Mouse (Mus musculus): ENCODE measurements around the gene Col19a1.
A peak's percentile ranks its signal among the peaks of the same experiment; 100 is the strongest.

Gene Col19a1

GRCm38 (mm10) chr1:24458015-24458414 is 129.3 kb downstream of the Col19a1 start:
- DNase-seq = no peak

DNA sequence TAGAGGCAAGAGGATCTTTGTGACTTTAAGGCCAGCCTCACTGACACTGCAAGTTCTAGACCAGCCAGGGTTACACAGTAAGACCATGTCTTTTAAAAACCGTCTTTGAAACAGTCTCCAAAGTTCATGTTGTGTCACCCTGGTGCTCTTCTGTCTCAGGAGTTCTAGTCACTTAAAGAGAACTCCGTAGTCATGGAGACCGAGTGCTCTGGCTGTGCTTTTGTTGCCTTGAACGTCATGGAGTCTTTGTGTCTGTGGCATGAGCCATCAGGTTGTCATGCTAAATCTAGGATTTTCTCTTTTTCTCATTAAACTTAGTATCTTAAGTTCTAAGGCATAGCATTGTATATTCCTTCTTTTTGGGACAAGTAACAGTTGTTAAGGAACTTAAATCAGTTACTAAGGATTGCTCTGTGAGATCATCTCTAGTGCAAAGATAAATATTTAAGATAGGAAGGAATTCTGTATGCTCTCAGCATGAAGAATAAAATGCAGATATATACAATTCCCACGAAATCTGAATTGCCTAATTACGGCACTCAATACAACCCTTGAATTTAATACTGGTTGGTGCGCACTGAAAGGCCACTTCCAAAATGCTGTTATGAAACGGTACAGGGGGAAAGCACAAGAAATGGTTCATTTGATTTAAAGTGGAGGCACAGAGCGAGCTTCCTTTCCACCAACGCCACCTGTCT is 134.6 kb downstream of the Col19a1 start:
- no peak for DNase-seq

DNA sequence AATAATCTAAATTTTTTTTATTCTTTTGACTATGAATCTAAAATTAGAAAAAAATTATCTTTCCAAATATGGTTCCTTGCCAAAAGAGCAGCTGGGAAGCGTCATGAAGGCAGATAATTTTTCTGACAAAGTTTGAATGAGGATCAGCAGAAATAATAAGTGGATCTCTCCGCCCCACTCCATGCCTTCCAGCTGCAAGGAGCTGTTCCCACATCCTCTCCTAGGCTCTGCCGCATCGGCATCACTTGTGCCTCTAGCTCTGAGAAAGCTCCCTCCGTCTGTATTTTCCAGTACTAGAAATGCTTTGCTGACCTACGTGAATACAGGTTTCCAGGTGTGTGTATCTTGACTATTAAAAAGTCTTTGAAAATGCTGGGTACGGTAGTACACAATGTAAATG is 135.1 kb downstream of the Col19a1 start:
- DNase-seq = no peak

- DNase-seq = no peak
These were observed 149.8 kb downstream of the Col19a1 start for GRCm38 (mm10) chr1:24437425-24437824.

- DNase-seq = no peak
These were observed 159.0 kb downstream of the Col19a1 start for GRCm38 (mm10) chr1:24428306-24428705.

- no peak for DNase-seq
These were observed 209.0 kb downstream of the Col19a1 start for GRCm38 (mm10) chr1:24378125-24378821.

- DNase-seq = peak; percentile 59
These were observed 212.4 kb downstream of the Col19a1 start for GRCm38 (mm10) chr1:24374902-24375301.

- DNase-seq = no peak
These were observed 213.6 kb downstream of the Col19a1 start for GRCm38 (mm10) chr1:24373671-24374070.

DNA sequence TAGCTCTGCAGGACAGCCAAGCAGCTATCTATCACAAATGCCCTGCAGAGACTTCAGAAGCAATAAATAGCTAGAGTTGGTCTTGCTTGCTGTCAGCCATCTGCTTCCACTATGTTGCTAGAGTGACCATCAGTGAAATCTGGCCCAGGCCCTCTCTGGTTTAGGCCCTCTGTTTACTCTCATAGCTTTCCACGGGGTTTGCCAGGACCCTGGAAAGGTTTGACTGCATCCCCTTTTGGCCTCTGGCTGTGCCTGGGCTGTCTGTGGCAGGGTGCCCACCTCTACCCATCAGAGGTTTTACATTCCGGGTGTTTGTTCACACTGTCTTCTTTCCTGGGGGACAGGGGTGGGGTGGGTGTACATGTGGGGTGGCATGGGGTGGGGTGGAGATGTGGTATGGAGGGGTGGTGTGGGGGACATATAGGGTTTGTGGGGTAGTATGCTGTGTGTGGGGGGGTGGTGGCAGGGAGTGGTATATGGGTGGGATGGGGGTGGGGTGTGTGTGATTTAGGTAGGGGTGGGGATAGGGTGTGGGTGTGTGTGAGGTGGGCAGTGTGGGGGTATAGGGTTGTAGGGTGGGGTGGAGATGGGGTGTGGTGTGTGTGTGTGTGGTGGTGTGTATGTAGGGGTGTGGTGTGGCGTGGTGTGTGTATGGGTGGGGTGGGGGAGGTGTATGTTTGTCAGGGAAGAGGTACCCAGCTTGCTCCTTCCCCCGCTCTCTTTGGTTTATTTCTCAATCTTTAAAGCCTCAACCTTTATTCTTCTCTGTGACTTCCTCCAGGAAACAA is 214.6 kb downstream of the Col19a1 start:
- no peak for DNase-seq

GRCm38 (mm10) chr1:24367570-24368517 is 219.4 kb downstream of the Col19a1 start:
- DNase-seq = no peak

- DNase-seq = no peak
These were observed 222.5 kb downstream of the Col19a1 start for GRCm38 (mm10) chr1:24364775-24365174.

GRCm38 (mm10) chr1:24361990-24362635 is 225.2 kb downstream of the Col19a1 start:
- DNase-seq = no peak

DNA sequence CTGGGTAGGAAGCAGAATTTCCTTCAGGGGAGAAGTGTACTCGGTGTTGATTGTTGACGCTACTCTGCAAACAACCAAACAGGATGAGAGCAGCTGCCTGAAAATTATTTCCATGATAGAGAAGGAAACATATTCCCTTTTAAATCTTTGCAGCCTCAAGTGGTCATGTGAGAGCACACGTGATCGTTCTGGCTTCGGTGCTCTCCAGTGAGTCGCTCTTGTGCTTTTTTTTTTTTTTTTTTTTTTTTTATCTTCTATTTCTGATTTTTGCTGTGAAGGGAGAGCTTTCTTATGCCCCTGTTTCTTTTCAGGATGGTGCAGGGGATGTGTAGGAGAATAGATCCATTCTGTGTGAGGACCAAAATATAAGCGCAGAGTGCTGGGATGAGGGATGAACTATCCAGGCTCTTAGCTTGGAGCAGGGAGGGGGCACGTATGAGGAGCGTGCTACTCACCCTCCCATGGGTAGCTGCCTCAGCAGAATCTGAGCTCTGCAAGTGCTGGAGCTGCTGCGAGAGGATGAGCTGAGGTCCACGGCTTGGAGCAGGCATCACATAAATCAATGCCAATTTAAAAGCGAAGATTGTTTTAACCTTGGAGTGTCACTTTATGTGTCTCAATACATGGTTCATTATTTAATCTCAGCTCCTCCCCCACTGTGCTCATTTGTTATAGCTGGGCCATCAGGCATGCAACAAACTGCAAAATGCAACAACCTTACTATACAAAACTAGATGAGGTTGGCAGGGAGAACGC is 237.6 kb downstream of the Col19a1 start:
- no peak for DNase-seq

- DNase-seq = no peak
These were observed 239.6 kb downstream of the Col19a1 start for GRCm38 (mm10) chr1:24347621-24348160.

DNA sequence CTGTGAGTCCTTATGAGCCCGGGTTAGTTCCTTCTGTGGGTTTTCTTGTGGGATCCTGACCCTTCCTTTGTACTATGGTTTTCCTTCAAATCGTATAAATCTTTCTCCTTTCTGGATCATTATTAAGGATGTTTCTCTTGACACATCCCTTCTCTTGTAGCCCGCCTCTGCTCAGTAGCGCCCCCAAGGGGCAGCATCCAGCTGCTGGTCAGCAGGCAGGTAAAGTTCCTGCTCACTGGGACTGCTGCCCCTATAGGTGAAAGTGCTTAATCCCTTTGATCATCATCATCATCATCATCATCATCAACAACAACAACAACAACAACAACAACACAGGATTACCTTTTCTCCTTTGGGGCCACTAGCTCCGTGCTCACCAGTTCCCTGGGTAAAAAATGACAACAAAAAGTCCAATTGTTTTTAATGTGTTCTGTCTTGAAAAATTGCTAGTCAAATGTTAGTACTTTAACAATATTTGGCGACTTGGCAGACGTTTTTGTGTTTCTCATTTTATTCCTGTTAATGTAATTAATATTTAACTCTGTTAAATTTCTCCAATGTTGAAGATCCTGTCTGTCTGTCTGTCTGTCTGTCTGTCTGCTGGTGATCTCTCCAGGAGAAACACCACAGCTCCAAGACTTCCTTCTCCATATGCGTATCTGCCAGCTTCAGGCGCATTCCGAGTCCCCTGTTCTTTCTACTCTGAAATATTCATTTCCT is 249.6 kb downstream of the Col19a1 start:
- DNase-seq = no peak

GRCm38 (mm10) chr1:24336051-24336450 is 251.2 kb downstream of the Col19a1 start:
- no peak for DNase-seq

GRCm38 (mm10) chr1:24316961-24317589 is 270.2 kb downstream of the Col19a1 start:
- DNase-seq = no peak

DNA sequence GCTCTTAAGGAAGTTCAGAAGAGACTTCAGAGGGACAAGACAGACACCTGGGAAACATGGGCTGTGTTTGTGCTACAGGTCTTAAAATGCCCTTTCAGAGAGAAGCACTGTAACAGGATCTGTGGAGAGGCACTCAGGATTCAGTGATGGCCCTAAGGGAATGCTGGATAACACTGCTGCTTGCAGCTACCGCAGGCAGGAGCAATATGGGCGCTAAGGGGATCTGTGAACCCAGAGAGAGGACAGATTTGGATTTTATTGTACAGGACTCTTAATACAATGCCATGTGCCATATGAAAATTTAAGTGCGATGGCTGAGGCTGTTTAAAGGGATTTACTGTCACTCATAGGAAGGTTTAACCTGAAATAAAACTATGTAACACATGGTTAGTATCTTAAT is 270.8 kb downstream of the Col19a1 start:
- DNase-seq = no peak

- no peak for DNase-seq
These were observed 276.4 kb downstream of the Col19a1 start for GRCm38 (mm10) chr1:24310847-24311246.

DNA sequence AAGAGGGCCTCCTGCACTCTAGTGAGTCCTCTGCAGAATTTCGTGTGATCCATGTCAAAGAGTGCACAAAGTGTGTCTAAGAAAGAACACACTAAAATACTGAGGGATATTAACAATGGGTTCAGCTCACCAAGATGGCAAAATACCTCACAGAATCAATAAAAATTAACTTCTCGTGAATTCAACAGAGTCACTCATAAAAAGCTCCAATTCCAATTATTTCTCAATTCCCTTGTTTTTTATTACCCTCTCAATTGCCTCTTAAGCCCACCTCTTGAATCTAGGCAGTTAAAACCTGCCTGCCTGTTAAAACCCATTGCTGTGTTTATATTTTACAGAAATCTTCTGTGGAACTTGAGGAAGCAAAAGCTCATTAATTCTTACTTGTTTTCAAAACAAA is 277.1 kb downstream of the Col19a1 start:
- DNase-seq = no peak

All from kidney, adult 18-20 months (tissue).